Mouse (Mus musculus) forebrain, embryonic 11.5 days (tissue): ENCODE results near the gene Arhgef15. TPM values are rescaled to one million over a fixed set of nuclear protein-coding genes. Genes with fewer than 3 reads are reported as not detected.
A peak's percentile ranks its signal among the peaks of the same experiment; 100 is the strongest.

Experiments
- microRNA-seq: library from miRNA; unstranded; fragments of <30 nt; microRNA quantifications from one replicate; pipeline ENCODE4, GENCODE M21; 2016; ENCODE audit not compliant: insufficient number of aligned reads
- polyA plus RNA-seq: library from polyadenylated mRNA; unstranded; fragments of >200 nt; fragmentation: Nextera tagmentation; extraction: Ambion mirVana; gene quantifications from 2 replicates; pipeline ENCODE4 v1.2.1, GENCODE M21; 2014

Arhgef15 gene
- polyA plus RNA-seq, 1 experiment from 2014 or later, result 6.1 TPM

Small RNA genes within 50 kb of the gene (microRNA-seq; reads per million reads assigned to microRNA genes)
- gene Mir3062, result 30.3 reads per million, percentile 19 among the genes with 10 or more reads in this experiment

Other genes starting within 250 kb of the Arhgef15 start
- gene Ndel1, start 85.6 kb downstream of the Arhgef15 start, polyA plus RNA-seq, result 46.9 and 51.2 TPM in 2 replicates
- gene Rnf222, start 68.9 kb downstream of the Arhgef15 start, polyA plus RNA-seq, result not detected in 2 replicates
- gene Rpl26, start 55.9 kb downstream of the Arhgef15 start, polyA plus RNA-seq, result 825 and 852 TPM in 2 replicates
- not detected in 2 replicates for gene Odf4, start 30.4 kb downstream of the Arhgef15 start, polyA plus RNA-seq
- gene Slc25a35, start 10.7 kb upstream of the Arhgef15 start, polyA plus RNA-seq, result 1.6 and 2.4 TPM in 2 replicates
- 64.8 and 67.8 TPM in 2 replicates for gene Rangrf, start 17.7 kb upstream of the Arhgef15 start, polyA plus RNA-seq
- gene Pfas, start 51.0 kb upstream of the Arhgef15 start, polyA plus RNA-seq, result 48.2 and 55.8 TPM in 2 replicates
- gene Ctc1, start 58.4 kb upstream of the Arhgef15 start, polyA plus RNA-seq, result 94.0 and 95.7 TPM in 2 replicates
- 199 and 209 TPM in 2 replicates for gene Aurkb, start 88.2 kb upstream of the Arhgef15 start, polyA plus RNA-seq
- gene Borcs6, start 102.2 kb upstream of the Arhgef15 start, polyA plus RNA-seq, result 7.9 and 9.2 TPM in 2 replicates
- 60.3 and 60.6 TPM in 2 replicates for gene Tmem107, start 113.3 kb upstream of the Arhgef15 start, polyA plus RNA-seq
- gene Vamp2, start 131.0 kb upstream of the Arhgef15 start, polyA plus RNA-seq, result 95.9 and 98.4 TPM in 2 replicates
- 8.2 and 10.0 TPM in 2 replicates for gene Per1, start 137.7 kb upstream of the Arhgef15 start, polyA plus RNA-seq
- 0.11 and 0.24 TPM in 2 replicates for gene Hes7, start 162.9 kb upstream of the Arhgef15 start, polyA plus RNA-seq
- 0.39 TPM in 1 of 2 replicates, not detected in the other for gene 9130213A22Rik, start 165.1 kb upstream of the Arhgef15 start, polyA plus RNA-seq
- not detected in 2 replicates for gene Aloxe3, start 168.4 kb upstream of the Arhgef15 start, polyA plus RNA-seq
- 0.08 TPM in 1 of 2 replicates, not detected in the other for gene Alox12b, start 199.5 kb upstream of the Arhgef15 start, polyA plus RNA-seq
- 0.08 and 0.11 TPM in 2 replicates for gene Alox8, start 240.4 kb upstream of the Arhgef15 start, polyA plus RNA-seq